Mouse (Mus musculus): ENCODE results near the gene Gpr132.

Gpr132 gene

DNA sequence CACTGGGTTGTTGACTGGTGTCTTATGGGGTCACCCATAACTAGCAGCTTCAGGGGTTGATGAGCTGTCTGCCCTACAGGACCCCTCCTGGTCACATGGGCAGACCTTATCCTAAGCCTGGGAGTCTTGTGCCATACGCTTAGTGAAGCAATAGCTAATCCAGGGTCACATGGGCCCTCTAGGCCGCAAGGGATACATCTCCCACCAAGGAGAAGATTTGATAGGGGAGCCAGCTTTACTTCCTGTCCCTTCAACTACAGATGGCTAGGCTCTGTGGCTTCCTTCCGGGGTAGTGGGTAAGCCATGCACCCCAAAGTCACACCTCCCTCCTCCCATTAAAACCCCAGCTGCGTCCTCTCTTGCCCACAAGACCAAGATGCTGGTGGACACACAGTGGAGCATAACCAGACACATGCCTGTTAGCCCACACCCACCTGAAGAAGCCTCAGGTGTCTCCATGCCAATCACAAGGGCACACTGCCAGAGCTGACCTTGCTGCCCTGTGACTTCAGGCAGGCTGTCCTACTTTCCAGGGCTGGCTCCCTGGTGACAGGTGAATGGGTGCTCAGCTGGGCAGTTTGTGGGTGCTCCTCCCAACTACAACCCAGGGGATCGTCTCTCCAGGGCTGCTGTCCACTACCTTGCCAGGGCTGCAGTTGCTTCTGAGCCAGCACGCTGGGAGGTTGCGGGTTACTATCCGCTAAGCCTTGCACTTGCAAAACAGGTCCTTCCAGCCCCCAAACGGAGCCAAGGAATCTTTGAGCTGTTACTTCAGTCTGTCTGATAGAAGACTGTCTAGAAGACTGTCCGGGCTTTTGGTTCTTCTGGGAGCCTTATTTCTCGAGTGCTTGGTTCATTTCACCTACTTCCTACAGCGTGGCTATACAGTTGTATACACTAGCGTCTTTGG lies at the start of gene Gpr132:
Gene Gpr132, minus strand, starts transcription at position 51 of the 910 bp plus-strand sequence.
- peak; percentile 62 for DNase-seq (ENCODE audit: low read depth, low spot score)

DNA sequence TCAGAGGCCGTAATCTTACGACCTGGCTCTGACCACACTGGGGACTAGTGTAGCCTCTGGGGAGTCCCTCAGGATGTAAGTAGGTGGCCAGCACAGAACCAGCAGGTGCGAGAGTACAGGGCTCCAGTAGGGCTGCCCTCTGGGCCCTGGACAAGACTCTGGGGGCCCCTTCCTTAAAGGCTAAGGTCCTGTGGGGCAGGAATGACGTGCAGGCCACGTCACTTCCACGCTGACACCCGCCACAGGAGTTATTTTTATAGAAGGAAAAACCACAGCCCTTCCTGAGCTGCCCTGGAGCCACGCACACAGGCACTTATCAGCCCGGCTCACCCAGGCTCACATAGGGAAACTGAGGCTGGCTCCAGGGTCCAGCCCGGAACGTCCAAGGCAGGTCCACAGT lies 49.5 kb upstream of the Gpr132 start:
- DNase-seq (ENCODE audit: low read depth, low spot score): no peak

DNA sequence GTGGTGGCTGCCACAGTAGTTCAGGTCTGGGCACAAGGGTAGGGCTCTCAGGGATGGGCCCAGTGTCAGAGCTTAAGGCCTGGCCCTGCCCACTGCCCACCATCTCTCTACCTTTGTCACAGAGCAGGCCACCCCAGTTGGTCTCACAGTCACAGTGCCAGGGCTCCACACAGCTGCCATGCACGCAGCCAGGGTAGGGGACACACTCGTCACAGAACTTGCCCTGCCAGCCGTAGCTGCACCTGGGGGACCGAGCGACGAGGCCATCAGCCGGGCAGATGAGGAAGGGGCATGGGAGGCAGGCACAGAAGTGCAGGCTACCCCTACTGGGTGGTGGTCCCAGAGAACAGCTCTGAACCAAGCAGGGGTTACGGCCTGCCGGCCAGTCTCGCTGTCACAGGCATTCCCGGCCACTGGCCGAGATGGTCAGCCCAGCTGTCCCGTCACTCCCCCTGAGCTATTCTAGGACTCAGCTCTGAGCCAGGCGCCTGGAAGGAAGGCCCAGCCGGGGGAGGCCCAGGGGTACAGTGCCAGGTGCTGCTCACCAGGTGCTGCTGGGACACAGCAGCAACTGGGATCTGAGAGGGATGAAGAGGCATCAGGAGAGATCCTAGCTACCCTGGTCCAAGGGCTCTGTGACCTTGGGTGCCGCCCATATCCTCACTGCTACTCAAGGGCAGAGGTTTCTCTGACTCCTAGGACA lies 48.8 kb upstream of the Gpr132 start:
- no peak for DNase-seq (ENCODE audit: low read depth, low spot score)

DNA sequence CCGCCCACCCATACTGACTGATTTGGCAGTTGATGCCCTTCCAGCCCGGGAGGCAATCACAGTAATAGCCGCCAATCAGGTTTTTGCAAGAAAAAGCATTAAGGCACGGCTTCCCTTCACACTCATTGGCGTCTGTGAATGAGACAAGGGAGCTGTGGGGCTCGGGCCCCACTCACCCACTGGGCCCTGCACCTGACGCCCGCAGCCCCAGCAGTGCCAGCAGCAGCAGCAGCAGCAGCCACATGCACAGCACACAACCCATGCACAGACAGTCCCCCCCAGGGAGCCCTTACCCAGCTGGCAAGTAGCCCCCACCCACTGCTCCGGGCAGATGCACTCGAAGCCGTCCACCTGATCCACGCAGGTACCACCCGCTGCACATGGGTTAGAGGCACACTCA lies 47.6 kb upstream of the Gpr132 start:
- DNase-seq (ENCODE audit: low read depth, low spot score): no peak

DNA sequence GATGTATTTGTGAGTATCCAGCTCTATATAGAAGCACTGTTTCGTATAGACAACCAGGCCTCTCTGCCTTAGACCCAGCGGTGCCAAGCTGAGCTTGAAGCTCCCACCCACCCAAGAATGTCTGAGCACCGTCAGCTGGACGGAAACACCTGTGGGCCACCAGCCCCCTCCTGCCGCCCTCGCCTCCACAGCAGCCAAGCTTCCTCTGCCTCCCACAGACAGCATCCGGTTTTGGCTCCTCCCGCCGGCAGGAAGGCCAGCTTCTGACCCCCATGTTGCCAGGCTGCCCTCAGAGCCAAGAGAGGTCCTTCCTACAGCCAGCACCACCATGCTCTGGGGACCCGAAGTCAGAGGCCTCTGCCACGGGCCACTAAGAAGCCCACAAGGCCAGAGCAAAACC lies 46.5 kb upstream of the Gpr132 start:
- no peak for DNase-seq (ENCODE audit: low read depth, low spot score)

DNA sequence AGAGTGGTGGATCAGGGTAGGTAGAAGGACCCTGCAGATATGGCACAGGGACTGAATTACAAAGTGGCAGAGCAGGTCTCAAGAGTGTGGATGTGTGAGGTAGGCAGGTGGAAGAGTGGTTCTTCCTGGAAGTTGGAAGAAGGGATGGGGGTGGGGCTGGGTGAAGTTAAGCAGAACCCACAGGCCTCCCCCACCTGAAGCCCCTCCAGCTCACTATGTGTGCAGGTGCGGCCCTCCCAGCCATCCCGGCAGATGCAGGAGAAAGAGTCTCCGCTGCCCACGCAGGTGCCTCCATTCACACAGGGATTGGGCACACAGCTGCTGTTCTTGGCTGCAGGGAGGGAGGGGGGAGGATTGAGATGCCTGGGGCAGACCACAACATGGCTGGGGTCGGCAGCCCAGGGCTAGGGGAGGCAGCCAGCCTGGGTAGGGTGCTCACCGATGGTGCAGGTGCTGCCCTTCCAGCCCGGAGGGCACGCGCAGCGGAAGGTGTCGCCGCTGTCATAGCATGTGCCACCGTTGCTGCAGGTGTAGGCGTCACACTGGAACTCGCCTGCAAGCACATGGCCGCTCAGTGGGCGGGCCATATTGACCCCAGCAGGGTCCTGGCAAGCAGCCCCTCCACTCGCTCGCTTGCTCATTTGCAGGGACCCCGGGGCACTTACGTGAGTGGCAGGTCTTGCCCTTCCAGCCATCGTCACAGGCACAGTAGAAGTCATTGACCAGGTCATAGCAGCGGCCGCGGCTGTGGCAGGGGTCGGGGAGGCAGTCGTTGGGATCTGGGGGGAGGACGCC lies 45.1 kb upstream of the Gpr132 start:
- DNase-seq (ENCODE audit: low read depth, low spot score): no peak

DNA sequence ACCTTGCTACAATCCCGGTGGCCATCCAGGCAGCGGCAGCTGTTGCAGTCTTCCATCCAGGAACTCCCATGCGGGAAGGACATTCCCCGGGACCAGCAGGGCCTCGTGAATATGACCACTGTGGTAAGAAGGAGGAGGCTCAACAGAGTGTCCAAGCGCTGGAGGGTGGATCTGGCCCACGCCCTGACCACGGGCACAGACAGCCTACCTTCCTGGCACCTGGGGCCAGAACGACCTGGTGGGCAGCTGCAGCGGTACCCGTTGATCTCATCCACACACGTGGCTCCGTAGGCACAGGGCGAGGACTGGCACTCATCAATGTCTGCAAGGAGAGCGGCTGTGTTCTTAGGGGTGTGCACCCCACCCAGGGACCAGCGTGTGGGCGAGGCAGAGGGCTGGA lies 43.7 kb upstream of the Gpr132 start:
- DNase-seq (ENCODE audit: low read depth, low spot score): no peak

DNA sequence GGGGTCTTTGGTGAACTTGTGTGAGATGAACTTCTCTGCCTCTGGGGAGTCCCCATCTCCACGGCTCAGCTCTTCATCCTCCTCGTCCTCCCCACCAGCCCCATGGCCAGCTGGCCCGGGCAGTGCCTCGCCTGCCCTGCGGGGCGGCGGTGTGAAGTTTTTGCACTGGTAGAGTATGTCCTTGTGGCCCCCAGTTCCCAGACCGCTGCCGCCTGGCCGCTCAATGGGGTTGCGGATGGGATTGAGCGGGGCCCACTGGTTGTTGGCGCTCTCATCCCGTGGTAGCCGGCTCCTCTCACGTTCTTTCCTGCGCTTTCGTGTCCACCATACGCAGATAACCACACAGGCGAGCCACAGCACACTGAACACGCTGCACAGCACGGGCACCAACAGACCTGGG lies 41.0 kb upstream of the Gpr132 start:
- DNase-seq (ENCODE audit: low read depth, low spot score): no peak

DNA sequence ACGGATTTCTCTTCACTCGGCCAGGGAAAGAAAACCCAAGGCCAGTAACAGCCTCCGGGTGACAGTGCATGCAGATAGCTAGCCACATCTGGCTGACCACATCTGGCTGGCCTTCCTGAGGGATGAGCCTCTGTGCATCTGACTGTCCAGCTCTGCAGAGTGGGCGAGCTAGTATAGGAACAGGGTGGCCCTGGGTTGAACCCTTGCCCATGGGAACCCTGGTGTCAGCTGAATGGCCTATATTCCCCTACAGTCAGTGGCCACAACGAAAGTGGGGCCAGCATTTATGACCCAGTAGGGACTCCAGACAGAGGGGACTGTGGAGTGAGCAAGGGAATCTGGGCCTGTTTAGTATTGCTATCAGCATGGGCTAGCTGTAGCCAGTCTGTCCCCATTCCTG lies 37.0 kb upstream of the Gpr132 start:
- DNase-seq (ENCODE audit: low read depth, low spot score): no peak

DNA sequence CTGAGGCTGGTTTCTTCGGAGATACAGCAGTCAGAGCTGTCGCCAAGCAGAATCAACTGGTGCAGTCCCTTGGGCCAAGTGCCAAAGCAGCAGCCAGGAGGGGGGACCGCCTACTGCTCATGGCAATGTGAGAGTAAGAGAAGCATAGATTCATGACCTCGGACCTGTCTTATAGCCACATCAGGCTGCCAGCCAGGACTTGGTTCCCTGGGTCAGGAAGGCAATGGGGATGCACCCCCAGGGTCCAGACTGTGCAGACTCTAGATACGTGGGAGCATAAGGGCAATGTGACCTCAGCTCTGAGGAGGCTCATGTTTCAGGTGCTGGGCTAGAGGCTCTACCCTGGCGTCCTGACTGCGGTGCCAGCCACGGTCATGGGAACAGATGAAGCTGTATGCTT lies 35.9 kb upstream of the Gpr132 start:
- DNase-seq (ENCODE audit: low read depth, low spot score): no peak

DNA sequence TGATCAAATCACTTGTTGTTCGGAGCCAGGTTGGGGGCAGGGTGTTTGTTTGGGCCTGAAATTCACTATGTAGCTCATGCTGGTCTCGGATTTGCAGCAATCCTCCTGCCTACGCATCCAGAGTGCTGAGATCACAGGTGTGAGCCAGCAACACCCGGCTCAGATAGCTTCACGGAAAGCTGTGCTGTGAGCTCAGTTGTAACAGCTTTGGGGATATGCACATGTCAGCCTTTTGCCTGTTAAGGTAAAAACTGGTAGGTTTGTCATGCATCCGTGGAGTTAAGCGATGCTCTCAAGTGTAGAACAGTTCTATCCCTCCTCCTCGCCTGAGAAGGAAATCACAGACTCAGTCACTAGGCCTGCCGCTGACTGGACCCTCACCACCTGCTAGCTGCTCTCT lies 32.6 kb upstream of the Gpr132 start:
- no peak for DNase-seq (ENCODE audit: low read depth, low spot score)

DNA sequence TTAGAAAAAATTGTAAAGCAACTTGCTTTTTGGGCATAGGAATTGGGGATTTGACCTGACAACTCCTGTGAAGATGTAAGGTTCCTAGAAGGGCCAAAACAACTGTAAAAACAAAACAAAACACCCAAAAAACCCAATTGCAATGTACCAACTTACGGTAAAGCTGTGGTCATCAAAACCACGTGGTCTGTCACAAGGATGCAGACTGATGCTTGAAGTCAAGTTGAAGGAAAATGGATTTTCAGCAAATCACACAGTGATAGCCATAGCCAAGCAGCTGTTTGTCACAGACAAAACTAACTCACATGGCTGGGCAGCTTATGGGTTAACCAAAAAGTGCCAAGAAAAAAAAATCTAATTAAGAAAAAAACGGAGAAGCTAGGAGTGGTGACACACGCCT lies 30.9 kb upstream of the Gpr132 start:
- no peak for DNase-seq (ENCODE audit: low read depth, low spot score)

DNA sequence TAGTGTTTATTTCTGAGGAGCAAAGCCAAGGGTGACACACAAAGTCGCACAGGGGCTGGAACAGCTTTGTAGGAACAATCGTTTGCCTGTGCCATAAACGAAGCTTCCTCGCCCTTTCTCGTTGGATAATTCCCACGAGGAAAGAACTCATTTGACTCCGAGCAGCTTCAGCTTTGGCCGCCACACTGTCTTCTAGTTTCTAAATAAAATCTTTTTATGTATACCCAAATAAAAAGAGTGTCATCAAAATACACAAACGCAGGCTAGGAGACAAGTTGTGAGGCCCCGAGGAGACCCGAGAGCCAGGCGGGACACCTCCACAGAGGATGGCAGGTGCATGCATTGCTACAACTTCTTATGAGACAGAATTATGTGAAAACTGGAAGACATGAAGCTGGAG lies 30.3 kb upstream of the Gpr132 start:
- DNase-seq (ENCODE audit: low read depth, low spot score): no peak

DNA sequence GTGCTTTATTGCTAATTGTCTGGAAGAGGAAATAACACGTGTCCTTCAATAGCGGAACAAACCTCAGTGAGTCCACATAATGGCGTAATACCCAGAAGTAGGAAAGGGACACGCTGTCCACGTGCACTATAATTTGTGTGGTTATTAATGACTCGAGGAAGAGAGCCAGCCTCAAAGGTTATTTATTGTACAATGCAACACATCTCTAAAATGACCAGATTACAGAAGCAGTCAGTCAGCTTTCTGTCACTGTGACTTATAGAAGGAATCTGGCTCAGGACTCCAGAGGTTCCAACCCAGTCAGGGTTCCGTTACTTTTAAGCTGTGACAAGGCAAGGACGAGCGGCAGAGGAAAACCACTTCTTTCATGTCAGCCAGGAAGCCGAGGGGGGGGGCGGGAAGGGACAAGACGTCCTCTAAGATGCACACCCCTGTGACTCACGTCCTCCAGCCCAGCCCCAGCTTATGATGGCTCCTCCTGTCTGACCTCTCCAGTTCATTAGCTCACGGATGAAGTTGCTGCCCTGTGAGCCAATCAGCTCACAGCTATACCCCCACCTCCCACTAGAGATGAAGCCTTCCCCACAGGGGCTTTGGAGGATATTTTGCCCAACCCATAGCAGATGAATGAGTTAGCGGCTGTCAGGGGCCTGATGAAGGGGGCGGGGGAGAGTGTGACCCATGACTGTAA lies 29.6 kb upstream of the Gpr132 start:
- peak; percentile 38 for DNase-seq (ENCODE audit: low read depth, low spot score)

DNA sequence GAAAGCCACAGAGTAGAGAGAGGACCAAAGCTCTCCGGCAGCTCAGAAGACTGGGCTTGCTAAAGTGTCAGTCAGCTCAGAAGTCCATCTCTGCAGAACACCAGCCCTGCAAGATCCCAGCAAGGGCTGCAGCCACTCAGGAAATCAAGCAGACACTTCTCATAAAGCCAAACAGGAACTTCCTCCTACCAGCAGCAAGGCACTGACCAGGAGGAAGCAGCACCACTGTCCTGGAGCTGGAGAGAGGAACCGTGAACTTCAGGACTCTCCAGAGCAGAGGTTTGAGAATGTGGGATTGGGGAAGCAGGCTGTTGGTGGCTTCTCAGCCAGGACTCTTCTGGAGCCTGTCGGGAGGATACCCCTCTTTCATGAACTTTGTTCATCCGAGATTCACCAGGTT lies 26.9 kb upstream of the Gpr132 start:
- DNase-seq (ENCODE audit: low read depth, low spot score): no peak

DNA sequence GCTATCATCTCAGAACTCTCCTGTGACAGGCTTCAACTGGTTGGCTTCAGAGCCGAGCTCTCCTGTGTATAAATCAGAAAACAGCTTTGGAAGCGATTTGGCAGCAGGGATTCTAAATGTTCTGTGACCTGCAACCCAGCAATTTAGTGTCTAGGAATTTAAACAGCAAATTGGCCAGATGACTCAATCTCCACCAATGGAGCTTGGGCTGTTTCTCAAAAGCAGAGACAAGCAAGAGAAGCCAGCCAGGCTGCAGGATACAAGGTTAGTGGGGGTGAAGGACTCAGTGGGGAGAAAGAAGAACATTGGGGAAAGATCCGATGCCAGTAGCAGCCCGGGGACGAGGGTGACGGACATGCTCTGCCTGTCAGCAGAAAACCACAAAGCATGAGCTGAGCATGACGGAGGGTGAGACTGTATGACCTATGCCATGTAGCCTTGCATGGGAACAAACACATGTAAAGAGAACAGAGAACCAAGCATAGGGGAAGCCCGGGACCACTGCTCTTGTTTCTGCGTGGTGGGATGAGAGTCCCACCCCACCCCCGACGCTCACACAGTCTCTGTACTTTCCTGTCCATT lies 26.4 kb upstream of the Gpr132 start:
- no peak for DNase-seq (ENCODE audit: low read depth, low spot score)

DNA sequence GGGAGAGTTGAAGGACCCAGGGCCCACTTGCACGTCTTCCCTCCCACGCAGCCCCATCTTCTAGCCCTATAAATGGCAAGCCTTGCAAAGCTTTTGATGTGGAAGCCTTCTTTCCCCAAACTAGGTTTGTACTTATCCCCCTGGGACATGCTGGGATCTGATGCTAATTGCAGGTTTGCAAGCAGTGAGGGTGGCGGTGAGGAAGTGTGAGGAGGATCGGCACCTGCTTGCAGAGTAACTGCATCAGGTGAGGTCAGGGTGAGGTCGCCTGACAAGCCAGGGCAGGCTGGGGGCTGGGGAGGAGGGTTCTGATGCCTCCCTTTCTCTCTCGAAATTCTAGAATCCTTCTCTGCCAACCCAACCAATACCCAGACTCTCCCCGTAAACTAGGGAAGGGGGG lies 17.4 kb upstream of the Gpr132 start:
- no peak for DNase-seq (ENCODE audit: low read depth, low spot score)

DNA sequence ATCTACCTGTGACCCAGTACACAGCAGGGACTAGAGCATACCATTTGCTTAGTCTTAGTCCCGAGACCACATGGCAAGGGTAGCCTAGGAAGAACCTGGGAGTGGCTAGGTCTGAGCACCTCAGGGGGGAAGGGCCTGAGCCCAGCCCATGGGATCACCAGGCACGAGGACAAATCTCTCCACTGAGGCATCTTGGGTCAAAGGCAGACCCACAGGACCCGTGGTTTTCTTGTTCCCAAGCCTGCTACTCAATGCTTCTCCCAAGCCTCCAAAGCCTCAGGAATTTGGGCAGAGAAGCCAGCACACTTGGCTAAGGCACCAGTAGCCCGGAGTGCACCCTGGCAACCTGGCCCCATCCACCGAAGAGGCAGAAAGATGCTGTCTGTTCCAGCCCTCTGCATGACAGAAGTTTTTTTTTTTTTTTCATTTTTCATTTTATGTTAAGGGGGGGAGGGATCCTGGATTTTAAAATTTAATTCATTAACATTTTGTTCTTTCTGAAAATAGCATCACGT lies 13.3 kb upstream of the Gpr132 start:
- DNase-seq (ENCODE audit: low read depth, low spot score): no peak

DNA sequence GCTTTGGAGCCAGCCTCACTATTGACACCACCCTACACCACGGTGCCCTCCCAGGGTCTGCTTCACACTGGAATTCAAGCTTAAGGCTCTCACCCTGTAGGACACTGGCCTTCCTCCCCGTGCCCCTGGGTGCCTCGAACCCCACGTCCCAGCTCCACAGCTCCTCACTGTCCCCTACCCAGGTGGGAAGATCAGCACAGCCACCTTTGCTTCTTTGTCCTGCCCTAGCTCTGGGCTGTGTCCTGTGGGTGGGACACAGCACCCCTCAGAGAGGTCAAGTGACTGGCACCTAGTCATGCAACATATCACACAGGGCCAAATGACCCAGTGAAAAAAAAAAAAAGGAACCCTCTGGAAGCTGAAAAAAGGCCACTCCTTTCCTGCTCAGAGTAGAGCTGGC lies 12.6 kb upstream of the Gpr132 start:
- DNase-seq (ENCODE audit: low read depth, low spot score): no peak

DNA sequence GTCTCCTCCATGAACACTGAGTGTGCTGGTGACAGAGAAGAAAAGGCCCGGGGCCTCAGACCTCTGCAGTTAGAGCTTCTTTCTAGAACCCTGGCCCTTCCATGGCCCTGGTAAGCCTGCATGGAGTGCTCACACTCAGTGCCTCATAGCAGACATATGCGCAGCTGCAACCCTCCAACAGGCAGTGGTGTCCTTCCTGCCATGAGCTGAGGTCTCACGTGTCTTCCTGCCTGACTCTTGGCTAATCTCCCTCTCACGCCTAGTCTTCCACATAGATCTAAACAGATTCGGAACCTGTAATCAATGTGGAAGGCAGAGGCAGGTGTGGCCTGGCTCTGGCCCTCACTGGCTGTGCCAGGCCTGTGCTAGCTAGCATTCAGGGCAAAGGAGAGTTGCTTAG lies 11.7 kb upstream of the Gpr132 start:
- DNase-seq (ENCODE audit: low read depth, low spot score): peak; percentile 40

DNA sequence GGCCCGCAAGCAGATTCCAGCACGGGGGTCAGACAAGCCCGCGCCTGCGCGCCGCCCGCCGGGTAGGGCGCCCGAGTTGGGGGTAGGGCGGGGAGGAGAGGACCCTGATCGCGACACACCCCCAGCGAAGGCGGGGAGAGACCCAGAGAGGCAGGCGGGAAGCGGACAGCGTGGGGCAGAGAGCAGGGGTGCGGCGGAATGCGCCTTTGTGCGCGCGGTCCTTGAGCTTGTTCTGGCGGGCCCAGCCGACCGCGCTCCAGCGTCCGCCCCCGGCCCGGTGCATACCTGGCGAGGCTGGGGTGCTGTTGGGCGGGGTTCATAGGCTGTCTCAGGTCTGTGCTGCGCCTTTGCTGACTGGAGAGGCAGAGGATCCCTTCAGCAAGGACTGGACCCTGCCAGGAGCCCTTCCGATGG lies 9.6 kb upstream of the Gpr132 start:
- DNase-seq (ENCODE audit: low read depth, low spot score): peak; percentile 60
